8 mouse cellular contexts compared by ENCODE assay signal in the genomic region with DNA sequence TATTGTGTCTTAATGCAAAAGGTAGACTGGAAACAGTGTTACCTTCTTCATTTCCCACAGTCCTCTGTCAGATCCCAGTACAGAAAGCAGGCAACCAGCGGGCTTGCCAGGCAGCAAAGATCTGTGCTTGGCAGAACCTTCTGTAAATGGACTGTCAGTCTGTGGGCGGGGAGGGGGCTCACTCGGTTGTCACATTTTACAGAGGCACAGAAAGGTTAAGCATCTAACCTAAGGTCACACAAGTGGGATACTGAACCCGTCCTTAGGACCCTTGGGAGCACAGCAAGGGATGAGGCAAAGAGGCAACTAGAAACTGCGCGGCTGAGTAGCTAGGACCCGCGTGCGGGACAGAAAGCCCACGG. TPM values are rescaled to one million over a fixed set of nuclear protein-coding genes. Genes with fewer than 3 reads are reported as not detected.
DNase-seq lines count a peak whose midpoint lies in the region; ATAC-seq lines count a peak whose summit lies in the region.

No protein-coding gene starts in this region.

- H3K9ac ChIP-seq in hindbrain, embryonic 11.5 days (ENCODE audit: low read depth, low read length), result peak overlapping the region; percentile 84

- ATAC-seq in common myeloid progenitor, adult 5-6 weeks (replicated peaks; ENCODE audit: low read depth, poor library complexity, severe bottlenecking), result peak; percentile 12
- no peak; the same call in 1 of the 2 replicates for ATAC-seq in hindbrain, embryonic 11.5 days (ENCODE audit: low FRiP score)

- peak; percentile 50 for DNase-seq in left cerebral cortex, postnatal 4 days
- DNase-seq in left cerebral cortex, postnatal 25 days (ENCODE audit: low spot score in 2 of 2), result no peak
- DNase-seq in hindbrain, embryonic 11.5 days (ENCODE audit: low spot score), result no peak
- DNase-seq in lung, postnatal 10 days, result peak; percentile 59
- no peak for DNase-seq in yolk sac, embryonic 10.5 days (ENCODE audit: low spot score)
- no peak for DNase-seq in cerebellum, postnatal 4 days (ENCODE audit: low spot score in 2 of 2)
- DNase-seq in thymus, postnatal 25 days, result no peak

- H3K4me3 ChIP-seq in hindbrain, embryonic 11.5 days (ENCODE audit: low read depth, low read length), result peak overlapping the region; percentile 92

- peak overlapping the region; percentile 66 for H3K4me2 ChIP-seq in hindbrain, embryonic 11.5 days (replicated peaks; ENCODE audit: low read depth, low read length)

- H3K27me3 ChIP-seq in hindbrain, embryonic 11.5 days (ENCODE audit: control insufficient read depth, insufficient read depth, low read length), result no peaks in the 10 kb centered on the region

- no peaks in the 10 kb centered on the region for H3K36me3 ChIP-seq in hindbrain, embryonic 11.5 days (ENCODE audit: control insufficient read depth, insufficient read depth, low read length)

- H3K9me3 ChIP-seq in hindbrain, embryonic 11.5 days (ENCODE audit: control insufficient read depth, low read length), result no peaks in the 10 kb centered on the region

- 2% methylated on average over 10 of the region's 10 CpGs for WGBS in hindbrain, embryonic 11.5 days

- peaks cover 7% of the 10 kb centered on the region; the same call in 1 of the 2 replicates for H3K4me1 ChIP-seq in hindbrain, embryonic 11.5 days (replicated peaks; ENCODE audit: control insufficient read depth, insufficient read depth, low read length)

- peak overlapping the region; percentile 58; the same call in 1 of the 2 replicates for H3K27ac ChIP-seq in hindbrain, embryonic 11.5 days (ENCODE audit: low read depth, low read length)

- intact Hi-C loops in left cerebral cortex, postnatal 4 days (cut with DNase I), result no loop called here
- intact Hi-C loops in left cerebral cortex, postnatal 25 days (cut with DNase I), result no loop called here

RNA-seq across cellular contexts. Expression of a gene that starts 54.9 kb away (rescaled TPM):
- 10 to 100 TPM; 13.4 to 18.6 TPM for total RNA-seq in left cerebral cortex, postnatal 4 days (2021)
- 10 to 100 TPM; 14.7 to 16.1 TPM for total RNA-seq in left cerebral cortex, postnatal 25 days (2021)
- total RNA-seq in common myeloid progenitor, adult 5-6 weeks (2017), result not detected in 2 replicates
- 96.1 and 133 TPM in 2 replicates for polyA plus RNA-seq in hindbrain, embryonic 11.5 days (2014; fragmentation: Nextera tagmentation; extraction: Ambion mirVana)

Comparison
In these comparisons a context has a peak if more than half of its experiments do, and no peak if none do; other contexts are left out.
1. DNase-seq: peak in left cerebral cortex, postnatal 4 days (single experiment) and lung, postnatal 10 days (single experiment); none in left cerebral cortex, postnatal 25 days (0 of 2), hindbrain, embryonic 11.5 days (single experiment), yolk sac, embryonic 10.5 days (single experiment), cerebellum, postnatal 4 days (0 of 2) and thymus, postnatal 25 days (single experiment).
2. RNA of a gene that starts 54.9 kb away (total RNA-seq): 13.4 to 18.6 TPM in left cerebral cortex, postnatal 4 days and 14.7 to 16.1 TPM in left cerebral cortex, postnatal 25 days; not detected in common myeloid progenitor, adult 5-6 weeks; every median in the first group is over 10 times any median in the second.